Mouse (Mus musculus): ENCODE measurements around the gene Ppm1g. TPM values are rescaled to one million over a fixed set of nuclear protein-coding genes. Genes with fewer than 3 reads are reported as not detected.

Ppm1g gene
- polyA plus RNA-seq, 1 experiment from 2014 or later: 56.9 TPM

DNA sequence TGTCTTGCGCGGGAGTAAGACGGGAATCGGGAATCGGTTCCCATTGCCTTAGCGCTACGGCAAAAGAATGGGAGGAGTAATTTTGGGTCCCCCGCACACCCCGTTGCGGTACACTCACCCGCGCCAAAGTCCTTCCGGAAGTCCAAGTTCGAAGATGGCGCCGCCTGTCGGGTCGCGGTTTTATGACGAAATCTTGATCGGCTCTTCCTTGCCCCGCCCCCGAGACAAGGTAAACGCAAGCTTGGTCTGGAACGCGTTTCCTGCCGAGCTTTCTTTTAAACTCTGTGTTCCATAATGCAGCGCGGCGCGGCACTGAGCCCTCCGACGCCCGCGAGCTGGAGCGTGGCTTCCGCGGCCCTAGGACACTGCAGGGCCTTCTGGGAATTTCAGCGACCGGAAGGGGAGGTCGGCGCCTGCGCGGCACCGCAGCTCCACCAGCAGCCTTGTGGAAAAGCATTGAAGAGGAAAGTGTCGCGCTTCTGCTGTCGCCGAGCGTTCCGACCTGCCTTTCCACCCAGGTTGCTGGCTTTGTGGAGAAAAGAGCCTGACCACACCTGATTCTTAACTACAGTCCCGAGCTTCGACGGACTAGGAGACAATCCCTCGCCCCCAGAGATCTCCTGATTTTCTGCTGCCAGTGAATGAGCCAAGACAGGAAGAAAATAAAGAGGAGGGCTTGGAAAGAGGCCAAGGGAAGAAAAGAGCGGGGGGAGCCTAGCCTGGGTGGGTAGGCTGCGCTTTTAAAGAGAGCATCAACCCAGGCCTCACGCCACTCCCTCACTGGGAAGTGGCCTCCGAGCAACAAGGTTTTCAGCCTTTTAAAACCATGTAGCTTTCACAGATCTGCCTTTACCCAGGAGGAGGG, 40.5 kb downstream of the Ppm1g start, which contains the start of the genes Gm29609 and Gtf3c2:
Gene Gm29609 (minus strand): TSS at position 146 of the 865 bp plus-strand sequence.
Gene Gtf3c2 (minus strand): TSS at position 379 of the 865 bp plus-strand sequence.
- Histone ChIP-seq H3K4me3 (ENCODE audit: low read depth, low read length) (peak within 1 kb of the TSS; percentile 83), H3K9me3 (ENCODE audit: low read length) (no peaks in the 10 kb centered on the region), H3K4me1 (ENCODE audit: insufficient read depth) (peaks cover 14% of the 10 kb centered on the region), H3K27me3 (ENCODE audit: insufficient read depth, low read length) (no peaks in the 10 kb centered on the region), H3K9ac (replicated peaks) (peak within 1 kb of the TSS; percentile 80), H3K4me2 (ENCODE audit: low read depth, low read length) (peak within 1 kb of the TSS; percentile 80), H3K27ac (ENCODE audit: low read depth) (peak within 1 kb of the TSS; percentile 97), H3K36me3 (replicated peaks; ENCODE audit: insufficient read depth, low read length) (0 out of 2 replicates have a peak, but pooled peaks cover 4% of the 10 kb centered on the region)
- peak; percentile 60; the same call in 1 of the 2 replicates for TF ChIP-seq EP300 (IDR thresholded peaks at IDR 0.05; ENCODE audit: low read depth)
- TF ChIP-seq CTCF (IDR thresholded peaks at IDR 0.05; ENCODE audit: low read depth): peak; percentile 27; the same call in 1 of the 2 replicates
- WGBS (ENCODE audit: insufficient replicate concordance): under 1% methylated on average over 59 of the region's 59 CpGs
- ATAC-seq (peak; percentile 94), DNase-seq (peak; percentile 94)

DNA sequence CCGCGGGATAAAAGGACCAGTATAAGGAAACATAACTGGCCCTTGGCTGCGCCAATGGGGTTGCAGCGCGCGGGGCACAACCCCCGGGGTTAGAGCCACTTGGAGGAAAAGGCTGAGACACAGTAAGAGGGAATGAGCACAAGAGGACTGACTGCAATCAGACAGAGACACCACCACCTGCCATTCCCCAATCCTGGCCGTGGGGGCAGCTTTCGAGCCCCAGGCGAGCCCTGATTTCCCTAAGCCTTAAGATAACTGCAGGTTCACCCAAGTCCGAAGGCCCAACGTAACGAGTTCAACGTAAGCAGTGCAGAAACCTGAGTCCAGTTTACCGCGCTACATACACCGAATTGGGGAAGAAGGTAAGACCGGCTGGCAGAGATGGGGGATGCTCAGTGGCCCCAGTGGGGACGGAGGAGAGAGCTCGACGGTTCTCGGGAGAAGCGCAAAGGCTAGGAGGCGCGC, 41.2 kb downstream of the Ppm1g start:
- Histone ChIP-seq H3K27me3 (ENCODE audit: insufficient read depth, low read length) (no peaks in the 10 kb centered on the region), H3K27ac (ENCODE audit: low read depth) (peak overlapping the region; percentile 97), H3K9me3 (ENCODE audit: low read length) (no peaks in the 10 kb centered on the region), H3K9ac (replicated peaks) (peak overlapping the region; percentile 80), H3K36me3 (replicated peaks; ENCODE audit: insufficient read depth, low read length) (peaks cover 7% of the 10 kb centered on the region), H3K4me2 (ENCODE audit: low read depth, low read length) (peak overlapping the region; percentile 80), H3K4me3 (ENCODE audit: low read depth, low read length) (peak overlapping the region; percentile 83), H3K4me1 (ENCODE audit: insufficient read depth) (peaks cover 14% of the 10 kb centered on the region)
- DNase-seq (peak; percentile 61), ATAC-seq (peak; percentile 59)
- no peak for TF ChIP-seq EP300 (IDR thresholded peaks at IDR 0.05; ENCODE audit: low read depth)
- TF ChIP-seq CTCF (IDR thresholded peaks at IDR 0.05; ENCODE audit: low read depth): no peak
- 1% methylated on average over 25 of the region's 25 CpGs for WGBS (ENCODE audit: insufficient replicate concordance)

DNA sequence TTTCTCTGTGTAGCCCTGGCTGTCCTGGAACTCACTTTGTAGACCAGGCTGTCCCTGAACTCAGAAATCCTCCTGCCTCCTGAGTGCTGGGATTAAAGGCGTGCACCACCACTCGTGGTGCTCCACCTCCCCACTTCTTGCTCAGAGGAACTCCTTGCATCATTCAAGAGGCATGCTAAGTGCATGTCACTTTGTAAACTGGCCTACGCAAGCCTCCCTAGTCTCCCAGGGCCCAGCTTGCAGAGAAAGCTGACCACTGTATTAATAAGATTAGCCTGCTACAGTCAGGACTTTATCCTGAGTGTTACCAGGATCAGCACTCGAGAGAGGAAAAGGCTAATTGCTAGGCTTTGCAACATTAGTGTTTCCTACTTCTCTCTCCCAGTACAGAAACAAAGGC, 51.9 kb downstream of the Ppm1g start:
- no peak for ATAC-seq
- peaks cover 89% of the 10 kb centered on the region for H3K36me3 ChIP-seq (replicated peaks; ENCODE audit: insufficient read depth, low read length)
- WGBS (ENCODE audit: insufficient replicate concordance): 86% methylated on average over 4 of the region's 4 CpGs

DNA sequence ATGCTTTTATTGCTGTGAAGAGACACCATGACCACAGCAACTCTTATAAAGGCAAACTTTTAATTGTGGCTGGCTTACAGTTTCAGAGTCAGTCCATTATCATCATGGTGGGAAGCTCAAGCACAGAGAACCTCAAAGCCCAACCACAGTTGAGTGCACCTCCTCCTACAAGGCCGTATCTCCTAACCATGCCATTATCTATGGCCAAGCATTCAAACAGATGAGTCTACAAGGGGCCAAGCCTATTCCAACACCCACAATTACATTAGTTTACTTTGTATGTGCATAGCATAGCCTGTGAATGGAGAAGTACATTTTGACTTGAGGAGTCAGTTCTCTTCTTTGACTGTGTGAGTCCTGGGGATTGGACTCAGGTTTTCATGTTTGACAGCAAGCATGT, 55.6 kb downstream of the Ppm1g start:
- no peaks in the 10 kb centered on the region for H3K9me3 ChIP-seq (ENCODE audit: low read length)
- H3K4me3 ChIP-seq (ENCODE audit: low read depth, low read length): no peak overlapping the region
- H3K4me2 ChIP-seq (ENCODE audit: low read depth, low read length): no peak overlapping the region
- H3K27ac ChIP-seq (ENCODE audit: low read depth): no peak overlapping the region
- H3K27me3 ChIP-seq (ENCODE audit: insufficient read depth, low read length): no peaks in the 10 kb centered on the region
- 57% methylated on average over 1 of the region's 1 CpGs for WGBS (ENCODE audit: insufficient replicate concordance)
- no peak overlapping the region for H3K9ac ChIP-seq (replicated peaks)
- TF ChIP-seq EP300 (IDR thresholded peaks at IDR 0.05; ENCODE audit: low read depth) (no peak), CTCF (IDR thresholded peaks at IDR 0.05; ENCODE audit: low read depth) (no peak)
- no peak for DNase-seq
- no peaks in the 10 kb centered on the region for H3K4me1 ChIP-seq (ENCODE audit: insufficient read depth)
- H3K36me3 ChIP-seq (replicated peaks; ENCODE audit: insufficient read depth, low read length): peaks cover 82% of the 10 kb centered on the region
- ATAC-seq: no peak

More for the DNA sequence above, 51.9 kb downstream of the Ppm1g start:
- Histone ChIP-seq H3K4me2 (ENCODE audit: low read depth, low read length) (no peak overlapping the region), H3K27me3 (ENCODE audit: insufficient read depth, low read length) (no peaks in the 10 kb centered on the region), H3K27ac (ENCODE audit: low read depth) (no peak overlapping the region), H3K9me3 (ENCODE audit: low read length) (no peaks in the 10 kb centered on the region), H3K9ac (replicated peaks) (no peak overlapping the region), H3K4me3 (ENCODE audit: low read depth, low read length) (no peak overlapping the region), H3K4me1 (ENCODE audit: insufficient read depth) (no peaks in the 10 kb centered on the region)
- no peak for TF ChIP-seq CTCF (IDR thresholded peaks at IDR 0.05; ENCODE audit: low read depth)
- no peak for TF ChIP-seq EP300 (IDR thresholded peaks at IDR 0.05; ENCODE audit: low read depth)
- DNase-seq: no peak

DNA sequence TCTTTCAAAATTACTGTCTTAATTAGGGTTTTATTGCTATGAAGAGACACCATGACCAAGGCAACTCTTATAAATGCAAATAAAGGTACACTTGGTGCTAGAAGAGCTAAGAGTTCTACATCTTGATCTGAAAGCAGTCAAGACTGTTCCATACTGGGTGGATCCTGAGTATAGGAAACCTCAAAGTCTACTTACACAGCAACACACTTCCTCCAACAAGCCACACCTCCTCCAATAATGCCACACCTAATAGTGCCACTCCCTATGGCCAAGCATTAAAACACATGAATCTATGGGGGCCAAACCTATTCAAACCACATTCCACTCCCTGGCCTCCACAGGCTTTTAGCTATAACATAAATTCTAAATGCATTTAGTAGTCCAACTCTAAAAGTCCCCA, 58.0 kb downstream of the Ppm1g start:
- Histone ChIP-seq H3K9me3 (ENCODE audit: low read length) (no peaks in the 10 kb centered on the region), H3K27ac (ENCODE audit: low read depth) (no peak overlapping the region), H3K27me3 (ENCODE audit: insufficient read depth, low read length) (no peaks in the 10 kb centered on the region), H3K9ac (replicated peaks) (no peak overlapping the region), H3K4me1 (ENCODE audit: insufficient read depth) (no peaks in the 10 kb centered on the region), H3K36me3 (replicated peaks; ENCODE audit: insufficient read depth, low read length) (peaks cover 81% of the 10 kb centered on the region), H3K4me3 (ENCODE audit: low read depth, low read length) (no peak overlapping the region), H3K4me2 (ENCODE audit: low read depth, low read length) (no peak overlapping the region)
- TF ChIP-seq EP300 (IDR thresholded peaks at IDR 0.05; ENCODE audit: low read depth) (no peak), CTCF (IDR thresholded peaks at IDR 0.05; ENCODE audit: low read depth) (no peak)
- ATAC-seq (no peak), DNase-seq (no peak)

DNA sequence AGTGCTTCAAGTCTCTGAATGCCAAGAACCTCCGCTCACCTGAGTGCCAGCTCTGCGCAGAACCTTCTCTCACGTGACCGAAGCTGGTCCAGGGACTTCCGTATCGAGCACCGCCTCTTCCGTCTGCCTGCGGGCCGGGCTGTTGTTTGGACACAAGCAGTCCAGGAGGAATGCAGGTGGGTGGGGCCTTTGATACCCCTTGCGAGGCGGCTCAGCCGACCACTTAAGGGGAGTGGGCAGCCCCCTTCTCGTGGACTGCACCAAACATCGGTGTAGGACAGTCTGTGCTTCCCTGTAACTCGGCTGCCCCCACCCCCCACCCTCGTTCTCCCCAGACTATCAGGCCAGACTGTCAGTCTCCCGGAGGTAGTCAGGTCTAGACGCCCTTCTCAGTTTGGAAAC, 66.3 kb downstream of the Ppm1g start, which contains the start of gene Mpv17:
Gene Mpv17 (minus strand): TSS at position 100 of the 402 bp plus-strand sequence.
- no peaks in the 10 kb centered on the region for H3K27me3 ChIP-seq (ENCODE audit: insufficient read depth, low read length)
- H3K4me3 ChIP-seq (ENCODE audit: low read depth, low read length): peak within 1 kb of the TSS; percentile 74
- peak within 1 kb of the TSS; percentile 72 for H3K9ac ChIP-seq (replicated peaks)
- peak; percentile 90 for ATAC-seq
- peak within 1 kb of the TSS; percentile 35; the same call in 1 of the 2 replicates for H3K27ac ChIP-seq (ENCODE audit: low read depth)
- H3K36me3 ChIP-seq (replicated peaks; ENCODE audit: insufficient read depth, low read length): peaks cover 30% of the 10 kb centered on the region
- peak; percentile 83 for DNase-seq
- TF ChIP-seq CTCF (IDR thresholded peaks at IDR 0.05; ENCODE audit: low read depth): no peak
- TF ChIP-seq EP300 (IDR thresholded peaks at IDR 0.05; ENCODE audit: low read depth): no peak
- peak within 1 kb of the TSS; percentile 82 for H3K4me2 ChIP-seq (ENCODE audit: low read depth, low read length)
- 0% methylated on average over 19 of the region's 19 CpGs for WGBS (ENCODE audit: insufficient replicate concordance)
- H3K9me3 ChIP-seq (ENCODE audit: low read length): no peaks in the 10 kb centered on the region
- H3K4me1 ChIP-seq (ENCODE audit: insufficient read depth): peaks cover 12% of the 10 kb centered on the region

All from liver, postnatal 0 days (tissue).